Mouse (Mus musculus) erythroblast, embryonic 14.5 days (primary cell): Measurements from ENCODE around the gene Nudt21.

Experiments used
- GATA1 ChIP-seq: IDR thresholded peaks from 2 replicates; pipeline ENCODE4 v1.6.1; 2012; ENCODE audit warnings: low read length, inconsistent platforms, mixed read lengths
- TAL1 ChIP-seq: IDR thresholded peaks from 3 replicates; pipeline ENCODE4 v1.6.1; 2012; ENCODE audit warnings: low read length, inconsistent platforms, mixed read lengths

- TF ChIP-seq TAL1 (no peak), GATA1 (no peak)
These were observed 3.2 kb downstream of the Nudt21 start for GRCm38 (mm10) chr8:94033601-94034000.
